Mouse (Mus musculus) liver, postnatal 0 days (tissue): ENCODE measurements around the gene Olfr609.
"Not testable (repeated sequence)": the region's sequence is repeated elsewhere in the genome, so short reads cannot be mapped to it uniquely, and the experiment has no call there.

Experiments
- CTCF ChIP-seq: sonication (generic); IDR thresholded peaks from 2 replicates; pipeline ENCODE4 v1.5.1; 2016; ENCODE audit warnings: antibody characterized with exemption, low read depth
- EP300 ChIP-seq: IDR thresholded peaks from 2 replicates; pipeline ENCODE4 v1.6.1; 2016; ENCODE audit warnings: antibody characterized with exemption, low read depth, mild to moderate bottlenecking

- TF ChIP-seq CTCF, EP300: not testable (repeated sequence)
These were observed 20.8 kb downstream of the Olfr609 start for GRCm38 (mm10) chr7:103477106-103477505.
